Mouse (Mus musculus): ENCODE results near the gene Gm5890.
"Not testable (repeated sequence)": the region's sequence is repeated elsewhere in the genome, so short reads cannot be mapped to it uniquely, and the experiment has no call there.

Gene Gm5890

GRCm38 (mm10) chr7:20262734-20263133, at the start of gene Gm5890:
Gm5890 (minus strand) TSS chr7:20262834.
- DNase-seq (ENCODE audit: low spot score) = not testable (repeated sequence)

- not testable (repeated sequence) for DNase-seq (ENCODE audit: low spot score)
Observed at GRCm38 (mm10) chr7:20233728-20234127, 28.9 kb downstream of the Gm5890 start, which contains the start of gene Gm4498. Gm4498 (minus strand) TSS chr7:20233828.

Data from yolk sac, embryonic 10.5 days (tissue).